Mouse (Mus musculus) layer of hippocampus, adult 18-20 months (tissue): ENCODE measurements around the gene Mfsd12. TPM values are rescaled to one million over a fixed set of nuclear protein-coding genes. Genes with fewer than 3 reads are reported as not detected.
A peak's percentile ranks its signal among the peaks of the same experiment; 100 is the strongest.

Experiments
- DNase-seq, 2 experiments: peaks; one replicate each; pipeline ENCODE4 v3.0.0; 2022; ENCODE audit warnings: low spot score in 2 of 2
- microRNA-seq, 2 experiments: library from miRNA; unstranded; fragments of <30 nt; microRNA quantifications; one replicate each; pipeline ENCODE4 v1.2.0; 2021
- total RNA-seq, 2 experiments: library from RNA; stranded (reverse); gene quantifications; 2 replicates each; pipeline ENCODE4 v1.2.3; 2021

Mfsd12 gene
- total RNA-seq, 2 experiments from 2014 or later = 42.2 to 44.4 TPM

DNA sequence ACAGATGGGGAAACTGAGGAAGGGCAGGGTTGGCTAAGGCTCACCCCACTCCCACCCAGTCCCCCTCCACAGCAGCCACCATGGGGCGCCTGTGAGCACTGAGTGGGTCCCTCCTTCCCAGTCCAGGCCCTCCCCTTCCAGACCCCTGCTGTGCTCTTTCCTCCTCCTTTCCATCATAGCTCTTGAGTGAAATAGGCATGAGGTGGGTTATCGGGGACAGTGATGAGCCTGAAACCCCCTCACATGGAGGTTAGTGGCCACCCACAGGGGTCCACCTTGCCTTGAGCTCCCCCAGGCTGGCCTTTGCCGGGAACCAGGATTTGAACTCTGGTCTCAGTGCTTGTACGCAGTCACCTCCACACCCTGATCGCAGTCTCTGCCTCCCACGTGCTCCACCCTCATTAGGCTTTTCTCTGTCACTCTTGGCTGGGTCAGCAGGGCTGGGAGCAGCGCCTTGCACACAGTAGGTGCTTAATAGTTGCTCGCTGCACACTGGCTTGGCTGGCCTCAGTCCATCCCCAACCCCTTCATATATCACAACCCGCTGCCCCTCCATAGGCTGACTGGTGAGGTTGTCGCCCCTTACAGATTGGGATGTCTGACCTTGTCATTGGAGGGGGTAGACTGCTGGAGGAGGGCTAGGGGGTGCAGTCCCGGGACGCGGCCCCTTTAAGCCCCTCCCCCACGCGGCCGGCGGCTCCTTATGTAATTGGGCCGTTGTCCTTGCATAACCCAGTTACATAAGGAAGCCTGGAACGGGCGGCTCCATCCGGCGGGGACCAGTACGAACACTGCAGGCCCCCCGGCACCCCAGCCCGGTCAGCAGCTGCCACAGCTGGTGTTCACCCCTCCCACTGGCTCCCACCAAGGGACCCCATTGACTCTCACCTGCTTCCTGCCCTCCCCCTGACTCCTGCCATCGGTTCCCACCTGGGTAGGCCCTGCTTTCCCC, 56.3 kb downstream of the Mfsd12 start:
- DNase-seq = peak; percentile 73 to 86

DNA sequence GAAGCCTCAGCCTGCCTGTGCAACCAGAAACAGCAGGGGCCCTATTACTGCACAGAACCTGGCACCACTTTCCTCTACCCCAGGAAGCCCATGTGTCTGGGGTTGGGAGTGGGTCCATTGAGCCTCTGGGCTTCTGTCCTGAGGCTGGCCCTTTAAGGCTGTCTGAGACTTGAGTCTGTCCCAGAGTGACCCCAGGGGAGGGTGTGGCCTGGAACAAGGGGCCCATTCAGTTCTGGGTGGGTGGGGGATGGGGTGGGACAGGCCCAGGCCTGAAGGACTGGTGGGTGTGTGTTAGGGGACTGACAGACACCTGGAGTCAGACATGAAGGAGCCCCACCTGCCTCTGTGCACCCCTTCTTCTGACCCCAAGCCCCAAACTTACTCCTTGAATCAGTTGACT, 57.4 kb downstream of the Mfsd12 start:
- no peak for DNase-seq

DNA sequence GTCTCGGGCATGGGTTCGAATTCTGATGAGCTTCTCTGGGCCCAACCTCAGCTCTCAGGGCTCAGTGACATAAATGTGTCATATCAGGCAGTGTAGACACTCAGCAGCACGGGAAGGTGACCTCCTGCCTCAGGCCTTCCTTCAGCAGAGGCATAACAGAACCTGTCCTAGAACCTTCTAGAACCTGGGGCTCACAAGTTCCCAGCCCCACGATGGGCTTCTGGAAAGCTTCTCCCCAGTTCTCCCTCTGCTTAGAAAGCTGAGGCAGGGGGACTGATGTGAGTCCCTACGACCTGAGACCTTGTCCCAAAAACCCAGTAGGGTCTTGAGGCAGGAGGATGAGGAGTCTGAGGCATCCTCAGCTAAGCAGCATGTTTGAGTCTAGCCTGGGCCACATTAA, 57.9 kb downstream of the Mfsd12 start:
- no peak for DNase-seq

Small RNAs within 50 kb of the gene (microRNA-seq; reads per million reads assigned to microRNA genes)
- 1.7 to 2.5 reads per million in 2 experiments for gene Mir6913

Other genes starting within 250 kb of the Mfsd12 start
- 100 to 1,000 TPM; 122 to 126 TPM for gene Zbtb7a, start 222.3 kb upstream of the Mfsd12 start, total RNA-seq
- 10 to 100 TPM; 27.5 to 30.8 TPM for gene Pias4, start 189.6 kb upstream of the Mfsd12 start, total RNA-seq
- 100 to 1,000 TPM; 907 to 934 TPM for gene Eef2, start 180.9 kb upstream of the Mfsd12 start, total RNA-seq
- 10 to 100 TPM; 71.9 to 76.4 TPM for gene Dapk3, start 174.5 kb upstream of the Mfsd12 start, total RNA-seq
- gene 4930442H23Rik, start 173.6 kb upstream of the Mfsd12 start, total RNA-seq = not detected
- gene Nmrk2, start 155.4 kb upstream of the Mfsd12 start, total RNA-seq = under 1 TPM; 0.23 to 0.27 TPM
- gene Atcay, start 126.7 kb upstream of the Mfsd12 start, total RNA-seq = 100 to 1,000 TPM; 150 to 155 TPM
- 10 to 100 TPM; 57.6 to 63.6 TPM for gene Zfr2, start 124.3 kb upstream of the Mfsd12 start, total RNA-seq
- 100 to 1,000 TPM; 204 to 214 TPM for gene Matk, start 104.6 kb upstream of the Mfsd12 start, total RNA-seq
- gene Mrpl54, start 90.6 kb upstream of the Mfsd12 start, total RNA-seq = 10 to 100 TPM; 36.9 to 40.4 TPM
- gene Apba3, start 90.5 kb upstream of the Mfsd12 start, total RNA-seq = 10 to 100 TPM; 39.3 to 40.9 TPM
- 1 to 10 TPM in 1 of 2 experiments, under 1 TPM in 1; 0.62 to 1.7 TPM for gene Tjp3, start 65.9 kb upstream of the Mfsd12 start, total RNA-seq
- 100 to 1,000 TPM; 303 to 304 TPM for gene Pip5k1c, start 64.5 kb upstream of the Mfsd12 start, total RNA-seq
- gene Cactin, start 36.4 kb upstream of the Mfsd12 start, total RNA-seq = 10 to 100 TPM; 31.1 to 31.2 TPM
- 1 to 10 TPM in 1 of 2 experiments, under 1 TPM in 1; 0.74 to 1.0 TPM for gene Tbxa2r, start 28.8 kb upstream of the Mfsd12 start, total RNA-seq
- gene Gipc3, start 14.2 kb upstream of the Mfsd12 start, total RNA-seq = 1 to 10 TPM; 1.8 TPM
- 10 to 100 TPM; 32.4 to 37.0 TPM for gene Hmg20b, start 7.0 kb upstream of the Mfsd12 start, total RNA-seq
- 1 to 10 TPM; 1.6 to 2.0 TPM for gene 4930404N11Rik, start 8.3 kb downstream of the Mfsd12 start, total RNA-seq
- 10 to 100 TPM; 70.8 to 72.5 TPM for gene Fzr1, start 21.0 kb downstream of the Mfsd12 start, total RNA-seq
- 10 to 100 TPM; 82.0 to 82.9 TPM for gene Dohh, start 26.9 kb downstream of the Mfsd12 start, total RNA-seq
- gene Gm48551, start 27.0 kb downstream of the Mfsd12 start, total RNA-seq = 1 to 10 TPM; 4.1 to 4.8 TPM
- gene Gm48552, start 31.5 kb downstream of the Mfsd12 start, total RNA-seq = 1 to 10 TPM; 4.2 to 6.9 TPM
- gene Smim24, start 35.6 kb downstream of the Mfsd12 start, total RNA-seq = 1 to 10 TPM; 1.8 to 2.4 TPM
- gene Nfic, start 98.1 kb downstream of the Mfsd12 start, total RNA-seq = 10 to 100 TPM; 54.2 to 54.7 TPM
- 100 to 1,000 TPM; 268 TPM for gene Celf5, start 125.2 kb downstream of the Mfsd12 start, total RNA-seq
- gene Ncln, start 138.9 kb downstream of the Mfsd12 start, total RNA-seq = 10 to 100 TPM; 77.5 to 87.4 TPM
- gene S1pr4, start 142.6 kb downstream of the Mfsd12 start, total RNA-seq = under 1 TPM; 0.53 to 0.94 TPM
- gene Gna15, start 166.7 kb downstream of the Mfsd12 start, total RNA-seq = 1 to 10 TPM; 3.9 to 4.4 TPM
- 100 to 1,000 TPM; 124 to 126 TPM for gene Gna11, start 187.7 kb downstream of the Mfsd12 start, total RNA-seq
- gene Aes, start 202.0 kb downstream of the Mfsd12 start, total RNA-seq = 100 to 1,000 TPM; 765 to 778 TPM
- gene Tle2, start 217.1 kb downstream of the Mfsd12 start, total RNA-seq = 10 to 100 TPM; 31.6 to 31.8 TPM
- gene Tle6, start 243.6 kb downstream of the Mfsd12 start, total RNA-seq = 1 to 10 TPM; 2.6 to 4.1 TPM
- 1 to 10 TPM; 3.6 to 3.8 TPM for gene BC025920, start 248.8 kb downstream of the Mfsd12 start, total RNA-seq